Mouse (Mus musculus) cerebellum, postnatal 14 days (tissue): ENCODE results near the gene Olfr108.

Source experiments
- DNase-seq, 2 experiments: peaks; one replicate each; pipeline ENCODE4 v3.0.0; 2021; ENCODE audit warnings: mixed read lengths in 2 of 2

The Olfr108 gene

GRCm38 (mm10) chr17:37445180-37445579, at the start of gene Olfr108:
Olfr108 (plus strand) TSS chr17:37445480.
- DNase-seq = no peak

- DNase-seq = no peak
Observed at GRCm38 (mm10) chr17:37398926-37399325, 46.4 kb upstream of the Olfr108 start, which contains the start of gene Olfr107. Olfr107 (plus strand) TSS chr17:37399226.

GRCm38 (mm10) chr17:37413380-37413779, 31.9 kb upstream of the Olfr108 start:
- no peak for DNase-seq

- DNase-seq = no peak
Observed at GRCm38 (mm10) chr17:37458616-37459015, 13.3 kb downstream of the Olfr108 start, which contains the start of gene Olfr109. Olfr109 (plus strand) TSS chr17:37458916.

GRCm38 (mm10) chr17:37483452-37483851, 38.2 kb downstream of the Olfr108 start, which contains the start of gene H2-M2:
H2-M2 (minus strand) TSS chr17:37483552.
- DNase-seq = no peak

GRCm38 (mm10) chr17:37491930-37492518, 46.7 kb downstream of the Olfr108 start, which contains the start of gene Olfr110:
Olfr110 (plus strand) TSS chr17:37492468.
- no peak for DNase-seq
